Mouse (Mus musculus) NIH3T3 (cell line): ENCODE measurements around the gene 1810043G02Rik.
"Not testable (repeated sequence)": the region's sequence is repeated elsewhere in the genome, so short reads cannot be mapped to it uniquely, and the experiment has no call there.

Experiments
- DNase-seq: peaks from one replicate; pipeline ENCODE4 v3.0.0-alpha.2; 2012; ENCODE audit warnings: low read depth

Gene 1810043G02Rik

DNA sequence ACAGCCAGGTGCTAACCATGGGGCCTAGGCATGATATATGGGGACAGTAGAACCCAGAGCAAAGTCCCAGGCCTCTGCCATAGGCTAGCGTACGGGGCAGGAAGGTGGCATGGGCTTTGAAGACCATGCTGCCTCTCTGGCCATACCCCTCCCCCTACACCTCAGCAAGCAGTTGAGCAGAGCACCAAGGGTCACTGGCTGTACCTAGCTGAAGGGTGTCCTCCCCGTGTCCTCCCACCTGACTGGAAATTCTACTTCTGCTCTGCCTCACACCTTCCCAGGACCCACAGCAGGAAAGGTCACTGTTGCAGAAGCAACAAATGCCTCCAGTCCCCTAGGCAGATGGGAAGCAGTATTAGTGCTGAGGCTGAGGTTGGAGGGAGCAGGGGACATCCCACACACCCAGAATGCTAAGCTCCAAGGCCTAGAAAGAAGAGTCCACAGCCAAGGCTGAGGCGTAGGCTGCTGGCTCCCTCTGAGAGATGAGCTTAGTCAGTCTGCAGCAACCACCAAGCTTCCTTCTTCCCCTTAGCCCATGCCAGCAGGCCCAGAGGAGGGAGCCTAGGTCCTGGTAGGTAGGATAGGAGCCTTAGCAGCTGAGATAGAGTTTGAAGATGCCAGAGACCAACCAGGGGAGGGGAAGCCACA is 27.6 kb downstream of the 1810043G02Rik start:
- no peak for DNase-seq

DNA sequence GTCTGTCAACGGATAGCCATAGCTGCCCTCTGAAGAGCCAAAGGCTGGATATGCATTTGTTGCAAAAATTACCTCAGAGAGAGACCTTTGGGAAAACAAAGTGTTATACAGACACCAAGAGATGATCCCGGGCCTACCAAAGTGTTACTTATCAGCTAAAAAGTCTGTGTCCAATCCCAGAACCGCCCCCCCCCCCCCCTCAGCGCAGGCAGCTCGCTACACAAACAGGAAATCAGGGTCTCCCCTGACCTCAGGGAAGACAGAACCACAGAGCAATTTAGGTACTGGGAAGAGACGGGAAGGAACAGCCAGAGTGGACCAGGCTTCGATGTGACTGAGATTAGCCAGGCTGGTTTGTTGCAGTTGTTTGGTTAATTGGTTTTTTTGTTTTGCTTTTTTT is 28.9 kb downstream of the 1810043G02Rik start:
- DNase-seq: no peak

DNA sequence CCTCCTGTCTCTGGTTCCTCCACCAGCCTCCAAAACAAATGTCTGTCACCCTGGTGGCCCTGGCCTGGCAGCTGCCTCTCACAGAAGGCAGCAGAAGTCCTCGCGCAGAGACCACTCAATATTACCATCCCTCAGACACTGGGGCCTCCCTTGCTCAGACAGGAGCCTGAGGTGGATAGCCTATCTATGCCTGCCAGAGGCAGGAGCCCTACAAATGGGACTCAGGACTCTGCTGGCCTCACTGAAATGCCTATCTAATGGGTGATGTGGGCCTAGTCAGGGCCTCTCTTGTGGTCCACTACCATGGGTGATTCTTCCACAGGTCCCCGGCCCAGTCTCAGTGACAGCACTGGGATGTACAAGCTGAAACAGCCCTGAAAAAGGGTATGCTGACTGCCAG is 29.8 kb downstream of the 1810043G02Rik start:
- DNase-seq: no peak

DNA sequence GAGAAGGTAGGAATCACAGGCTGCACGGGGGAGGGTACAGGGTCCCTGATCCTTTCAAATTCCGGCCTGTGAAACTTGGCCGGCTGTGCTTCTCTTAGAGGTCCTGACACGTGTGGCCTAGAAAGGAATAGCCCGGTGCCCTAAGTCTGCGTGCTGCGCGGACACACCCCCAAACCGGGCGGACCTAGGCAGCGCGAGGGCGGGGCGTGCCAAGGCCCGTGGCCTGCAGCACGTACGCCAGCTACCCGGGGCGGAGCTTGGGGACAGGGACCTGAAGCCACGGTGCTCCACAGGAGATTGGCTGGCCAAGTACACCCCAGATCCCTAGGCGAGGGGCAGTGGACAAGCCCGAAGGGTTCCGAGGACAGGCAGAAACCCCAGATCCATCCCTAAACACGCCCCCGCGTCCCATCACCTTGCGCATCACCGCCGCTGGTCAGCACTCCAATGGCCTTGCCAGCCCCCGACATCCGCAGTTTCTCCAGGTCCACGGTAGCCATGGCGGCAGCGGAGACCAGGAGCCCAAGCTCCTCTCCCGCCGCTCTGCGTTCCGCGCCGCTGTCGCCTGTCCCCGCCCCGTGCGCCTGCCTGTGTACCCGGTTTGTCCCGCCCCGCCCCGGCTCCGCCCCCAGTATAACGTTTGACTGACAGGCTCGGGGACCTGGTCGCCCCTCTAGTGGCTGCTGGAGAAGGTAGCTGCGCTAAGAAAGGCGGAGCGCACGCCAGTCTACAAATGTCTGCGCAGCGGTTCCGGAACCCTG is 31.0 kb downstream of the 1810043G02Rik start:
- peak; percentile 95 for DNase-seq

DNA sequence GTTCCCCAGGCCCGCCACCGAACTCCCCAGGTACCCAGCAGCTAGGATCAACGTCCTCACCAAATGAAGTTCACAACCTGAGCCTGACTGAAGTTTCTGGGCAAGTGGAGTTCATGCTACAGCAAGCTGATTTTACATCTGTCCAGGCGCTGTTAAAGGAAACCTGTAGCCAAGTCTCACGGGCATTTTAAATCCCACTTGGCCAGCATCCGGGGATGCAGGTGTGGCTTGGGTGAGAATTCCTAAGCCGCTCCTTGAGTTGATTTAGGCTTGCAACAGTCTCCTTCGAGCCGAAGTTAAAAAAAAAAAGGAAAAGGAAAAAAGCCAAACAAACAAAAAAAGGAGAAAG is 31.6 kb downstream of the 1810043G02Rik start, which contains the start of gene Pfkl:
Gene Pfkl (minus strand): TSS at position 139 of the 349 bp plus-strand sequence.
- no peak for DNase-seq

DNA sequence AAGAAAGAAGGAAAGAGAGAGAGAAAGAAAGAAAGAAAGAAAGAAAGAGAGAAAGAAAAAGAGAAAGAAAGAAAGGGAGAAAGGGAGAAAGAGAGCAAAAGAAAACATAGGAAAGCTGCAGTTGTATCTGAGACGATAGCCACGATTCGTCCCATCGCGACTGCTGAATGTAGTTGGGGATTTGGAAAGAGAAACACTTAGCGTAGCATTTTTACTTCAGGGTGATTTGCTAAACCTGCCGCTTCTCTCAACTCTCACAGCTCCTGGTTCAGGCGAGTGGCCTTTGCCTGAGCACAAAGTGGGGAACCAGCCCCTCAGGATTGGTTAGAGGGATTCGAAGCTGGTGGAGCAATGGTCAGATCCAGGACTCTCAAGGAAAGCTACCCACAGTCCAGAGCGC is 32.0 kb downstream of the 1810043G02Rik start:
- peak; percentile 29 for DNase-seq

DNA sequence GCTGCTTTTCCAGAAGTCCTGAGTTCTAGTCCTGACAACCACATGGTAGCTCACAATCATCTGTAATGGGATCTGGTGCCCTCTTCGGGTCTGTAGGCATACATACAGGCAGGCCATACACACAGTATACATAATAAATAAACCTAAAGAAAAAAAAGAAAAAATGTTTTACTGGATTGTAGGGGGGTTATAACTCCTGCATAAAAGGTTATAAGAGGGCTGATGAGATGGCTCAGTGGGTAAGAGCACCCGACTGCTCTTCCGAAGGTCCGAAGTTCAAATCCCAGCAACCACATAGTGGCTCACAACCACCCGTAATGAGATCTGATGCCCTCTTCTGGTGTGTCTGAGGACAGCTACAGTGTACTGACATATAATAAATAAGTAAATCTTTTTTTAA is 32.8 kb downstream of the 1810043G02Rik start:
- DNase-seq: not testable (repeated sequence)

DNA sequence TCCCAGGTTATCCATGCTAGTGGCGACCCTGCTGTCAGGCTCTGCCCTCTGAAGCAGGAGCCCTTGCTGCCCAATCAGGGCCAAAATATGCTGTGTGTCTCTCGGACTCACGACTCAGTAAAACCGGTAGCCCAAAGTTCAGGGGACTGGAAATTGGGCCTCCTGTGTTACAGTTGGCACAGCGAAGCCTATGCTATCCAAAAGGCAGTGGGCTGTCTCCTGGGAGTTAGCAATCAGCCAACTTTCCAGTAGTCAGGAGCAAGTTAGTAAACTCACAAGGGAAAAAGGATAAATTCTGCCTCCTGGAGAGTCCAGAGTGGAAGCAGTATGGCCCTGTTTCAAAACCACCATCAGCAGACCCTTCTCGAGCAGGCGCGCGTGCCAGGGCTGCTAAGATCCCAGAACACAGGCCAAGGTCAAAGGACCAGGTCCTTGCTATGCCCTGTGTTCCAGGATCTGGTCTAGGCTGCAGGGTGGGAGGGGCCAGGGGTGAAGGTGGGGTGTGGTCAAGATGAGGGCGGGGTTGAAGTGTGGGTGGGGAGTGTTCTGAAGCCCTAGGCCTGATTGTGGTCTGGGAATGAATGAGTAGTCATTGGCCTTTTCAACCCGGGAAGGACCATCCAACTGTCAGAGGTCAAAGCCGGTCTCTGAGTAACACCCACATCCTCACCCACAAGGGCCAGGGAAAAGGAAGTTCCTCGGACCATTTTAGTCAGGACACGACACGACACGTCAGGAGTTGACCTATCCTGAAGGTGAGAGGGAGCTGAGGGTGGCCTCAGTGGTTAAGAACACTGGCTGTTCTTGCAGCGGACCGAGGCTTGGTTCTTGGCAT is 34.6 kb downstream of the 1810043G02Rik start:
- DNase-seq: no peak

DNA sequence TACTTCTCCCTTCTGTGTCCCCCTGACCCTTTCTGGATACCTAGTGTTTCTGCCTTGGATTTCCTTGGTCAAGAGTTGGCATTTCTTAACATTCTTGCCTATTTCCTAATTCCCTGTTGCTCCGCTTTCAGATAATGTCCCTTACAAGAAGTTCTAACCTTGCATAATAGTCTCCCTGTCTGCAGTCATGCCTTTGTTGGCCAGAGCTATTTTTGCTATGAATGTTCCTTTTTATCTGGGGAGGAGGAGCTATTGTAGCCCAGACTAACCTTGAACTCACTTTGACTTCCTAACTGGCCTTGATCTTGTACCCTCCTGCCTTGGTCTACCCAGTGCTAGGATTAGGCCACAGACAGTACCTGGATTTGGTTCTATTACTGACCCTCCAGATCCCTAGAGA is 37.2 kb downstream of the 1810043G02Rik start:
- no peak for DNase-seq

DNA sequence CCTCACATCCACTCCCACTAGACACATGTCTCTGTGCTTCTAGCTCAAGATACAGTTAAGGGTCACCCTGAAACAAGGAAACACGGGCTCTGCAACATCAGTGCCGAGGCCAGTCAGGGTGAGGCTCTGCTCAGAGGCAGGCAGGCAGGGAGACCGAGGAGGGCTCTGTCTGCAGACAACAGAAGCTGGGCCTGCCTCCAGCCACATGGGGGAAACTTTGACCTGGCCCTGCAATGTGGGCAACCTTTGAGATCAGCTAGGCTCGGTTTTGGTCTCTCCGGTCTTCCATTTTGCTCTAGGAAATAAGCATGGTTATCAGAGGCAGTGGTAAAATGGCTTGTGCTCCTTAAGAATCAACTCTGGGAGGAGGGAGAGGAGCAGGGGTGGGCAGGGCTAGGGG is 38.0 kb downstream of the 1810043G02Rik start:
- DNase-seq: no peak

DNA sequence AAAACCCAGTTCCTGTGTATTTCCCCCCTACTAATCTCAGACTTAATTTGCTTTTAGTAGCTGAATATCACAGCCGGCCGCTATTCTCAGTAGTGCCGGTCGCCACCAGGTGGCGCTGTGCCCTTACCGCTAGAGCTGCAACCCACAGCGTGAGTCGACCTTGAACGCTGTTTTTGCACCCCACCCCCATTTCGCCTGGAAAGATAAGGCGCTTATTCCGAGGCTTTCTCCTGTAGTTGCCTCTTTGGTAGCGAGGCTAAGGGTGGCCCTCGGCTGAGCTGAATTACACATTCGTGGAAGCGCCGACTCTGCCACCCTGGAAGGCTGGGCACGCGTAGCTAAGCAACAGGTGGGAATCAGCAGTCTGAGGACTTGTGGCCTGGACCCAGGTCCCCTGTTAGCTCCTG is 40.5 kb downstream of the 1810043G02Rik start:
- DNase-seq: peak; percentile 94

DNA sequence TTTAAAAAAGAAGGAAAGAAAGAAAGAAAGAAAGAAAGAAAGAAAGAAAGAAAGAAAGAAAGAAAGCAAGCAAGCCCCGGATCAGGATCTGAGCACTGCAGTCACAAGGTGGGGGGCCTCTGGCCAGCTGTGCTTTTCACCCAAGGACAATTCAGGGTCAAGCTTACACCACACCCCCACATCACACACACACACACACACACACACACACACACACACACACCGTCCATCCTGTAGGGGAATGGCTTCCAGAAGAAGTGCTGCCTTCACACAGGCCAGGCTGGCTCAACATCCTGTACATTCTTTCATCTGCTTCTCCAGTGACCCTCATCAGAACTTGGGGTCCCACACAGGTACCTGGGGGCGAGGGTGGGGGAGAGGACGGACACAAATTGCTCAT is 41.0 kb downstream of the 1810043G02Rik start:
- no peak for DNase-seq

DNA sequence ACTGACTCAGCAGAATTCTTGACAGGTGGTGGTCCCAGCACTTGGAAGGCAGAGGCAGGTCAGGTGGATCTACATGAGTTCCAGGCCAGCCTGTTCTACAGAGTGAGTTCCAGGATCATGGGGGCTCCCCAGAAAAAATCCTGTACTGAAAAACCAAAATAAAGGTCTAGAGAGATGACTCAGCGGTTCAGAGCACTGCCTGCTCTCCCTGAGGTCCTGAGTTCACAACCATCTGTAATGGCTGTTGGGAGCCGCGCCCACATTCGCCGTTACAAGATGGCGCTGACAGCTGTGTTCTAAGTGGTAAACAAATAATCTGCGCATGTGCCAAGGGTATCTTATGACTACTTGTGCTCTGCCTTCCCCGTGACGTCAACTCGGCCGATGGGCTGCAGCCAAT is 41.7 kb downstream of the 1810043G02Rik start:
- peak; percentile 44 for DNase-seq

DNA sequence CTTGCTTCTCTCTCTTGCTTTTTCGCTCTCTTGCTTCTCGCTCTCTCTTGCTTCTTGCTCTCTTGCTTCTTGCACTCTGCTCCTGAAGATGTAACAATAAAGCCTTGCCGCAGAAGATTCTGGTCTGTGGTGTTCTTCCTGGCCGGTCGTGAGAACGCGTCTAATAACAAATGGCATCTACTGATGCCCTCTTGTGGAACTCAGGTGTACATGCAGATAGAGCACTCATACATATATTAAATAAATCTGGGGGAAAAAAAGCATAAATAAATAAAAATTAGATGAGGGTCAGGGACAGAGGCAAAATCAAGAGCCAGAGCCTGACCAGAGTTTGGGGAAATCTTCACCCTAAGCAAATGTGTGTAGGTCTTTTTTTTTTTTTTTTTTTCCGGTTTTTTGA is 47.1 kb downstream of the 1810043G02Rik start:
- DNase-seq: peak; percentile 34

DNA sequence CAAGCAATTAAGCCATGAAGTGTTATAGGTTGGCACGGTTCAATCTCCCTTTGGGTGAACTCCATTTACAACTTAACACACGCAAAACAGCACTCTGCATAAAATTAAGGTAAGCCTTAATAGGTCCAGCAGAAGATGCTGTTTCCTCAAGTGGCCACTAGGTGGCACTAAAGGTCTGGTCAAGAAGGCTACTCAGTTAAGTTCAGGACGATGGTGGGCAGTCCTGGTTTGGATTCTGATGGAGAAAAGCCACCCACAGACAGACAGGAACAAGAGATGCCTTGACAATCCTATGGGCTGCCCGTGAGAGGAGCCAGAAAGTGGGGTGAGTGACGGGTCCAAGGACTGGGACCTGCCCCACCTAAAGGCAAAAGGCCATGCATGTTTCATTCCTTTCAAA is 49.8 kb downstream of the 1810043G02Rik start:
- DNase-seq: peak; percentile 93

DNA sequence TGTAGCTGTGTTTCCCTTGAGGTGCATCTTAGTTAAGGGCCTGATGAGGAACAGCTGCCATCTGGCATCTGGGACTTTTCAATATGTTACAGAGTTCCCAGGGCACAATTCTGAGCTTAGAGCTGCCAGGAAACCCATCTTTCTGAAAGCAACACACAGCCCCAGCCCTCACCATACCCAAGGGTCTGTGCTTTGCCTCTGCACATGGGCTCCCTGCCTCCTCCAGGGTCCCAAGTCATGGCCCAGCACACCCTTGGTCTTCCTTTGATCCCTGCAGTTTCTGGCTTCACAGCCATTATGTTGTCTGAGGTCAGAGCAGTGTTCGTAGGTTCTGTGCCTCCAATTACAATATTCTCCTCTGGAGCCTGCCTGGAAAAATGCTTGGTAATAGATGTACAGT is 50.8 kb downstream of the 1810043G02Rik start:
- DNase-seq: no peak

DNA sequence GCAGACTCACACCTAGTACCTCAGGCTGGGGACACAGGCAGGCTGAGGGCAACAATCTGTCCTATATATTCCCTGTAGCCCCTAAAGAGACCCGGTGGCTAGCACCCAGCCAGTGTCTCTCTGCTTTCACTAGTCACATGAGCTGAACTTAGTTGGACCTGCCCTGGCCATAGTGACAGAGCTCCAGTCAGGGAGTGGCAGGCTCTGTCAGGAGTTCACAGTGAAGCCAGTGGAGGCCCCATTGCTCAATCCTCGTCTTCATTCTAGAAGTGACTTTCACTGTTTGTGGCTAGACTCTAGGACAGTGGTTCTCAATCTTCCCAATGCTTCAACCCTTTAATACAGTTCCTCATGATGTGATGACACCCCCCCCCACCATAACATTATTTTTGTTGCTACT is 53.7 kb downstream of the 1810043G02Rik start:
- no peak for DNase-seq
